Mouse (Mus musculus) brain, embryonic 14.5 days (tissue): ENCODE results near the gene Lrrc17. TPM values are rescaled to one million over a fixed set of nuclear protein-coding genes. Genes with fewer than 3 reads are reported as not detected.

ENCODE experiments used
- DNase-seq: peaks from one replicate; pipeline ENCODE4 v3.0.0-alpha.2; 2011; ENCODE audit warnings: low read depth
- CTCF ChIP-seq: fragments of 200-500 bp; IDR thresholded peaks from 2 replicates; pipeline ENCODE4 v1.5.1; 2012; ENCODE audit warnings: inconsistent platforms, mild to moderate bottlenecking, moderate library complexity, borderline replicate concordance; ENCODE audit not compliant: insufficient read depth, insufficient read length; ENCODE audit errors: extremely low read depth
- POLR2A ChIP-seq: fragments of 200-500 bp; IDR thresholded peaks from 2 replicates; pipeline ENCODE4 v1.6.1; 2012; ENCODE audit warnings: mild to moderate bottlenecking, inconsistent platforms, borderline replicate concordance; ENCODE audit not compliant: poor library complexity, insufficient read depth, insufficient read length, severe bottlenecking; ENCODE audit errors: extremely low read depth
- polyA plus RNA-seq: library from polyadenylated mRNA; depleted of rRNA; stranded (reverse); fragments of >200 nt; gene quantifications from 2 replicates; pipeline ENCODE4 v1.2.3, GENCODE M21; 2012

Lrrc17 gene
- polyA plus RNA-seq, 1 experiment, result 12.2 TPM

- no peak for TF ChIP-seq POLR2A
- no peak for TF ChIP-seq CTCF
- no peak for DNase-seq
Measured at GRCm38 (mm10) chr5:21542226-21542625, 1.1 kb upstream of the Lrrc17 start.

- TF ChIP-seq POLR2A, result no peak
- no peak for TF ChIP-seq CTCF
- DNase-seq, result no peak
Measured at GRCm38 (mm10) chr5:21544821-21545220, 1.5 kb downstream of the Lrrc17 start.

- TF ChIP-seq CTCF (no peak), POLR2A (no peak)
- no peak for DNase-seq
Measured at GRCm38 (mm10) chr5:21545227-21545626, 1.9 kb downstream of the Lrrc17 start.

- no peak for DNase-seq
- no peak for TF ChIP-seq POLR2A
- no peak for TF ChIP-seq CTCF
Measured at GRCm38 (mm10) chr5:21545786-21546185, 2.4 kb downstream of the Lrrc17 start.

- TF ChIP-seq POLR2A (no peak), CTCF (no peak)
- DNase-seq, result no peak
Measured at GRCm38 (mm10) chr5:21547005-21547404, 3.6 kb downstream of the Lrrc17 start.

DNA sequence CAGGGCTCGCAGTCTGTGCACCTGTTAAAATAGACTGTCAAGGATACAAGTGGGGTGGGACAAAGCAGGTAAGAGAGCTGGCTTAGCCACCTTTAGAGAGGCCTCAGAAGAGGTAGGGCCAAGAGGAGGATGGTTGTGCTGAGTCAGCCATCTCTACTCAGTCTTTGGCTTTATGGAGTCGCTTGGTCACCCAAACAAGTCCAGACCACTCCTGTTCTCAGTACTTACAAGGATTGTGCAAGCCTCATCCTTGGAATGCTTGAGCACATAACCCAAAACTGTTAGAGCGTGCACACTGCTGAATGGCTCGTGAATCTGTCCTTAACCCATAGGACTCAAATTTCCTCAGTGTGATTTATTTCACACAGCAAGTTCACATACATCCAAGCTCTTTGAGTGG lies 10.3 kb downstream of the Lrrc17 start:
- TF ChIP-seq POLR2A, result no peak
- no peak for TF ChIP-seq CTCF
- DNase-seq, result no peak

DNA sequence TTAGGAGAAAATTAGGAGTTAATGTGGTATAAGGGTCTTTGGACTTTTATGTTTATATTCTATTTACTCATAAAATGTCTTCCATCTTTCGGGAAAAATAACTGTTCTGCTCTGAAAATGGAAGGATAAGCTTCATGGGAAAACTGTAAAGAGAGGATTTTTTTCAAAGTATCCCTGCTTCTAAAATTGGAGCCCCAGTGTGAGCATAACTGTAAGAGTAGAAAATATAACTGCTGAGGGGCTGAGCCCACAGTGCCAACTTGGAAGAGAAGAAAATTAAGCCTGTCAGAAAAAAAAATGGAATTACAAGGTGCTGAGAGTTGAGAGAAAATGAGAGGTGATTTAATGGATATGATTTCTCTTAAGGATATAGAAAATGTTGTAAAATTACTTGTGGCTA lies 11.4 kb downstream of the Lrrc17 start:
- DNase-seq, result no peak

GRCm38 (mm10) chr5:21556502-21556901 lies 13.1 kb downstream of the Lrrc17 start:
- TF ChIP-seq CTCF (no peak), POLR2A (no peak)
- no peak for DNase-seq

More for the DNA sequence above, 11.4 kb downstream of the Lrrc17 start:
- no peak for TF ChIP-seq CTCF
- TF ChIP-seq POLR2A, result no peak

DNA sequence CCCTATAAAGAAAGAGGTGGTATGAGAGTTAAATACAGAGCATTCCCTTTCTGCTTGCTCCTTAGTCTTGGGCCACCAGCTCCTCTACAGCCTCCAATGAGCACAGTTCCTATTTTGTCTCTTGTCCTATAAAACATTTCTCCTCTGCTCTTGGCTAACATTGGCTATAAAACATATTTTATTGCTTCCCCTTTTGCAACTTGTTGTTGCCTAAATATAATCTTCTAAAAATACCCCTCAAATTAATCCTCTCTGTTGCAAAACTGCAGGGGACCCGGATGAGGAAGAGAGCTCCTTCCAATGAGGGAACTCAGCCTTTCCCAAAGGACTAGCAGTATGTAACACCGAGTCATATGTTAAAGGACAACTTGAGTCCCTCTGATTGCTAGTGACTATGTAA lies 20.6 kb downstream of the Lrrc17 start:
- DNase-seq, result no peak
- no peak for TF ChIP-seq CTCF
- no peak for TF ChIP-seq POLR2A

- peak; percentile 23 for DNase-seq
- TF ChIP-seq POLR2A, result no peak
- no peak for TF ChIP-seq CTCF
Measured at GRCm38 (mm10) chr5:21565392-21566065, 22.2 kb downstream of the Lrrc17 start.

- DNase-seq, result no peak
- no peak for TF ChIP-seq POLR2A
- no peak for TF ChIP-seq CTCF
Measured at GRCm38 (mm10) chr5:21567784-21568183, 24.4 kb downstream of the Lrrc17 start.

DNA sequence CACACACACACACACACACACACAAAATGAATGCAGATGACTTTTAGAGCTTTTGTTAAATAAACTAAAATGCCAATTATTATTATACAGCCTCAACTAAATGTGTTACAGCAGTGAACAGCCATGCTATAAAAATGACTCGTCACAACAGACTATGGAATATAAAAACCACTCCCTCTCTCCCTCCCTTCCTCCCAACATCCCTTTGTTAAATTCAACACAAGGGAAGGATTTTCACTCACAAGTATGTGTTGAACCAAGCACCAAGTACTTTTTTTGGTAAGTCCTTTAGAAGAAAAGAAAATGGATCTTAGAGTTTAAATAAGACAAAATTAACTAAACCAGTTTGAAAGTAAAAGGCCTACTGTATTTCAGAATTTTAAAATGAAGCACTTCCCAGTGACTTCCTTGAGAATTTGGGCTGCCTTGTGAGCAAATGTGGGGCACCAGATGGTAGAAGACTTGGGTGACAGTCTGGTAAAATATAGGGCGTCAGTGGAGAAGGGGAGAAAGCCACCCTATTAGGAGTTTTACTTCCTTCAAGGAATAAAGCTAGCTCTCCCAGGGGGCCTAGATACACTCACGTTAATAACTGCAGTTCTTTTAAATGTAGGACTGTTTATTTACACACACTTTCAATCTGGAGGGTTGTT lies 29.5 kb downstream of the Lrrc17 start:
- DNase-seq, result peak; percentile 20
- TF ChIP-seq POLR2A, result no peak
- TF ChIP-seq CTCF, result no peak
